Mouse (Mus musculus): ENCODE data around the gene Isg15.
"Not testable (repeated sequence)": the region's sequence is repeated elsewhere in the genome, so short reads cannot be mapped to it uniquely, and the experiment has no call there.

The Isg15 gene

GRCm38 (mm10) chr4:156166477-156166876 is 34.1 kb downstream of the Isg15 start:
- no peak for DNase-seq (ENCODE audit: low spot score in 2 of 2)

- DNase-seq (ENCODE audit: low spot score in 2 of 2), result no peak
Measured at GRCm38 (mm10) chr4:156154771-156155170, 45.8 kb downstream of the Isg15 start.

- not testable (repeated sequence) for DNase-seq (ENCODE audit: low spot score in 2 of 2)
Measured at GRCm38 (mm10) chr4:156150887-156151286, 49.7 kb downstream of the Isg15 start.

Data from right cerebral cortex, postnatal 36 days (tissue).